Mouse (Mus musculus) spleen, adult 10 weeks (tissue): ENCODE data around the gene Peg10. TPM values are rescaled to one million over a fixed set of nuclear protein-coding genes. Genes with fewer than 3 reads are reported as not detected.

ENCODE experiments used
- polyA plus RNA-seq: library from polyadenylated mRNA; stranded (reverse); fragments of 350-450 nt; fragmentation: Illumina TruSeq; extraction: RNeasy Lipid Tissue Mini Kit (QIAGEN cat#74804); gene quantifications from one replicate; pipeline ENCODE4 v1.2.3, GENCODE M21; 2015; ENCODE audit warnings: low replicate concordance; ENCODE audit not compliant: insufficient read depth

Peg10 gene
- polyA plus RNA-seq: 0.91 TPM

GRCm38 (mm10) chr6:4746696-4747439 lies at the start of gene Peg10, which contains the start of gene Sgce:
Gene Peg10, plus strand, starts transcription at chr6:4747306.
Gene Sgce, minus strand, starts transcription at chr6:4747207.

Other genes starting within 250 kb of the Peg10 start
- 46.4 TPM for gene Col1a2, start 242.5 kb upstream of the Peg10 start, polyA plus RNA-seq
- 48.9 TPM for gene Casd1, start 146.5 kb upstream of the Peg10 start, polyA plus RNA-seq
- gene Sgce, start 99 bp upstream of the Peg10 start, polyA plus RNA-seq: 16.6 TPM
- gene Ppp1r9a, start 155.6 kb downstream of the Peg10 start, polyA plus RNA-seq: 3.5 TPM